Mouse (Mus musculus) c-Kit-positive CD71-positive TER-119-positive erythroid progenitor cells, embryonic 14.5 days (primary cell): ENCODE results near the gene Prdm4.

ENCODE experiments used
- DNase-seq: peaks from one replicate; pipeline ENCODE4 v3.0.0-alpha.2; 2013; ENCODE audit warnings: low spot score

Gene Prdm4

GRCm38 (mm10) chr10:85871698-85872478 is 45.1 kb downstream of the Prdm4 start:
- peak; percentile 82 for DNase-seq

GRCm38 (mm10) chr10:85846105-85846862 is 70.7 kb downstream of the Prdm4 start:
- no peak for DNase-seq
